Mouse (Mus musculus) brain, embryonic 14.5 days (tissue): ENCODE results near the gene Hrasls5.
A peak's percentile ranks its signal among the peaks of the same experiment; 100 is the strongest.

Experiments used
- CTCF ChIP-seq: fragments of 200-500 bp; IDR thresholded peaks from 2 replicates; pipeline ENCODE4 v1.5.1; 2012; ENCODE audit warnings: inconsistent platforms, mild to moderate bottlenecking, moderate library complexity, borderline replicate concordance; ENCODE audit not compliant: insufficient read depth, insufficient read length; ENCODE audit errors: extremely low read depth
- POLR2A ChIP-seq: fragments of 200-500 bp; IDR thresholded peaks from 2 replicates; pipeline ENCODE4 v1.6.1; 2012; ENCODE audit warnings: mild to moderate bottlenecking, inconsistent platforms, borderline replicate concordance; ENCODE audit not compliant: poor library complexity, insufficient read depth, insufficient read length, severe bottlenecking; ENCODE audit errors: extremely low read depth

- no peak for TF ChIP-seq POLR2A
- TF ChIP-seq CTCF: peak; percentile 60; the same call in 1 of the 2 replicates
Measured at GRCm38 (mm10) chr19:7595534-7595933, 16.8 kb upstream of the Hrasls5 start.
